Mouse (Mus musculus): ENCODE measurements around the gene Scoc.
"Not testable (repeated sequence)": the region's sequence is repeated elsewhere in the genome, so short reads cannot be mapped to it uniquely, and the experiment has no call there.

Scoc gene

DNA sequence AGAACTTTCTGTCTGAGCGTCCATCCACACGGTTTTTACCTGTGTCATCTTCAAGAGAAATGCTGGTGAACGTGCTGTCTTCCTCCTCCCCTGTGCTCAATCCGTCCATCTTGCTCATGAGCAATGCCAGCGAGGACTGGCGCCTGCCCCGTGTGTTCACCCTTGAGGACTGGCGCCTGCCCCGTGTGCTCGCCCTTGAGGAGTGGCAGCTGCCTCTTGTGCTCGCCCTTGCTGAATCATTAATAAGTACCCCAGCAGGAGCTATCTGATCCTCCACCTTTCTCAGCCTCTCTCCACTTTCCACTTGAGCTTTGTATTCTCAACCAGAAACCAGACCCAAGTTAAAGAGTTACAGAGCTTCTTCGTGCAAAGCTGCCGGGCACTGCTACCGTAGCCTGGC lies at the start of gene Scoc:
Gene Scoc, minus strand, starts transcription at position 170 of the 400 bp plus-strand sequence.
- no peak for DNase-seq (ENCODE audit: low spot score)

DNA sequence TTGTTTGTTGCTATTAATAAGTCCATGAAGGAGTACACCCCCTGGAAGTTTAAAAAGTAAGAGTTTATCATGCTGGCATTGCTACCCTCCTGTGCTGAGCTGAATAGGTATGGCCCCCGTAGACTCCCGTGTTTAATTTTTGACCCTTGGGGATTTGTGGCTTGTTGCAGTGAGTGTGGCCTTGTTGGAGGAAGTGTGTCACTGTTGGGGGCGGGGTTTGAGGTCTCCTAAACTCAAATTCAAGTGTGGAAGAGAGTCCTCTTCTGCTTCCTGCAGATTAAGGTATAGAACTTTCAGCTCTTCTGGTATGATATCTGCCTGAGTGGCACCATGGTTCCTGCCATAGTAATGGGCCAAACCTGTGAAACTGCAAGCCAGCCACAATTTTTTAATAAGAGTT lies 1.4 kb upstream of the Scoc start:
- DNase-seq (ENCODE audit: low spot score) = no peak

DNA sequence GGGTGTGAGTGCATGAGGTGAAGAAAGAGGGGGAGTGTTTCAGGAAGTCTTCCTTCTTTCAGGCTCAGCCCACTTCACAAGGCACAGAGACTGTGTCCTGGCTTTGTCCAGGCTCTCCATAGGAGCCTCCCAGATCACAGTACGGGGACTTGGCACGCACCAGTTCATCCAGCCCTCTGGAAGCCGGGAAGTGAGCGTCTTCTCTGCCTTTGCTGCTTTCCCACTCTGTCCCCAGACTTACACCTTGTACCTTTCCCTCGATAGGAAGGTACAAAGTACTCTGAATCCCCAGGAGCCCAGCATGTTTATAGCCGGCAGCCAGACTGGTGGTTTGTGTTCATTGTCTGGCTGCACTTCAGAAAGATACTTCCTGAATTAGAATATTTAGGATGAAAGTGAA lies 1.1 kb downstream of the Scoc start:
- DNase-seq (ENCODE audit: low spot score) = no peak

DNA sequence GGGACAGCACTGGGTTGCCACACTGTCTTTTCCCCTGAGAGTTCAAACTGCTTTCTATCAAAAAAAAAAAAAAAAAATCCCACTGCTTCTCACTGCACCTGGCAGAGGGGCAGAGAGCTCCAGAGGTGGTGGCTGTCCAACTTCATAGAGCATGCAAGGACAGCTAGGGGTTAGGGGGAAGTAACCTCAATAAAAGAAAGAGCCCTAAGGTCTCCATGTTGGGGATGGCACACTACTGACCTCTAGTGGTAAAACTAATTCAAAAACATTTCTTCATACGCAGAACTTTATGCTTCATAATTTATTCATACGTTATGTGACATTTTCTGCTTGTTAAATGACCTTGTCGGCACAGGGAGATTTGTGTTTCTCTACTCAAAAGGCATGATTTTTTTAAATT lies 7.1 kb downstream of the Scoc start:
- DNase-seq (ENCODE audit: low spot score) = peak; percentile 28

DNA sequence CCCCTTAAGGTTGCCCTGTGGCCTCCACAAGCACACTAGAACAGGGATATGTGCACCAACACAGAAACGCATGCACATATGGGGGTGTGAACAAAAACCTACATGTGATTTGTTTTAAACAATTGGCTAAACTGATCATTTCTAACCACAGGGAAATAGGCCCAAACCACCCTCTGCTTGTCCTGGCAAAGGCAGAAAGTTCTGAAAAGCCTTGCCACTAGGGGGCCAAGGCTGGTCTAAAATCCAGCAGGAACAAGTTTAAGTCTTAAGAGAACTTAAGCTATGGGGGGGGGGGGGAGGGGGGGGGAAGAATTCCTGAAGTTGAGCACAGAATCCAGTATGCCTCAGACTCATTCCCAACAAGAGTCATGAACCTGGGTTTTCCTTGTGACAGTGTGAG lies 8.2 kb downstream of the Scoc start:
- DNase-seq (ENCODE audit: low spot score) = no peak

DNA sequence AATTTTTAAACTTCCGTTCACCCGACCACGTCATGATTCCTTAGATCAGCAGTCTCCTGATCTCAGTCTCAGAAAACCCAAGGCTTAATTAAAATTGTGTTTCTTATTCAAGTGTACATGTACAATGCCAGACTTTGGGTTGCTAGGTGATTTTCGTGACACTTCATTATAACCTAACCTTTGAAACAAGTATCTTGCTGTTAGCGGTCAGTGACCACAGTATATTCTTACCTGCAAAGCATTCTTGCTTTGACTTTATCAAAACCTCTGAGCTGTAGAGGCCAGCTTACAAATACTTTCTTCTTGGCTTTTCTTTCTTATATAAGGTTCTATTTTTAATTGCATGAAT lies 15.2 kb downstream of the Scoc start:
- DNase-seq (ENCODE audit: low spot score) = no peak

DNA sequence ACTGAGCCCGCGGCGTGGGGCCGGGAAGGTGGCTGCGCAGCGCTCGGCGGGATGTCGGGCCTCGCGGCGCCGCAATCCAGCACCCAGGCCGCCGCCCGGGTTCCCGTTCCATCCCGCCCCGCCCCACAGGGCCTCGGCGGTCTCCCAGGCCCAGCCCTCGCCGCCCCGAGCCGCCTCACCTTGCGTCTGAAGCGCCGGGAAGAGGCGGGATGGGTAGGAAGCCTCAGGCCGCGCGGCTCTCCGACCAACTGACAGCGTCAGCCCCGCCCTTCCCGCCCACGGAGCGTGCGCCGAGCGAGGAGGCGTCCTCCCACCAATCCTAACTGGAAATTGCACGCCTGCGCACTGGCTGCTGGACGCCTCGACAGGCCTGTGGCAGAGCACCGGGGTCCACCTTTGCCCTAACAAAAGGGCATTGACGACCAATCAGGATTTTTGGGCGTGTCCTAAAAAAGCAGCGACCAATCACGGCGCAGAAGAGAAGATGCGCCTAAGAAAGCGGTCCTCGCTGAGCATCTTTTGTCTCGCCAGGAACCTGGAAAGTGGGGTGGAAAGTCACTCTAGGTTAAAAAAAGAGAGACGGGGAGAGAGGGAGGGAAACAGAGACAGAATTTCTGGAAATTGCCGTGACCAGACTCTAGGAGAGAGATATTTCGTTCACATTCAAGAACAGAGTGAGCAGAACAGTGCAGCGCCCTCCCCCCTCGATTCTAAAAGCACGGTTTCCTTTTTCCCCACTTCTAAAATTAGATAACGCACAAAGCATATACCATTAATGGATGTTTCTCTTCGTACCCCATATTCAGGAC lies 15.7 kb downstream of the Scoc start:
- DNase-seq (ENCODE audit: low spot score) = peak; percentile 98

DNA sequence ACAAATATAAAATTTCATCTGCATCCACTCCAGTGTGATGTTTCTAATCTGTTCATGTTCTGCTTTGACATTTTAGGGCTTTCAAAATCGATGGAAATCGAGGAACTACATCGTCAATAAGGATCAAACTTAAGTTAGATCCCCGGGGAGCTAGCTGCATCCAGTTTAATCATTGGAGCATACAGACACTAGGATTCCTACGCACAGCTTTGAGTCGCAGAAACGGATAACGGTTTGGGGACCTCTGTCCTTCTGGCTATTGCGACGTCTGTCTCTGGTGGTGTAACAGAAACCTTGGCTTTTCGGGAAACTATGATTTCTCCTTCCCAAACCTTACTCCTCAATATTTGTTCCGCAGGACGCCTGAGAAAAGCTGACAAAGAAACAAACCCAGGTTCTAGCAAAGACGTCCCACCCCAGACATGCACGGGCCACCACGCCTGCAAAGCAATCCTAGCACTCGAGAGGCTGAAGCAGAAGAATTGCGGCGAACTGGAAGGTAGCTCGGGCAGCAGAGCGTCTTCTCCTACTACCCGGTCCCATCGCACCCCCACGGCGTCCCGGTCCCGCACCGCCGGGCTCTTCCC lies 16.4 kb downstream of the Scoc start:
- no peak for DNase-seq (ENCODE audit: low spot score)

DNA sequence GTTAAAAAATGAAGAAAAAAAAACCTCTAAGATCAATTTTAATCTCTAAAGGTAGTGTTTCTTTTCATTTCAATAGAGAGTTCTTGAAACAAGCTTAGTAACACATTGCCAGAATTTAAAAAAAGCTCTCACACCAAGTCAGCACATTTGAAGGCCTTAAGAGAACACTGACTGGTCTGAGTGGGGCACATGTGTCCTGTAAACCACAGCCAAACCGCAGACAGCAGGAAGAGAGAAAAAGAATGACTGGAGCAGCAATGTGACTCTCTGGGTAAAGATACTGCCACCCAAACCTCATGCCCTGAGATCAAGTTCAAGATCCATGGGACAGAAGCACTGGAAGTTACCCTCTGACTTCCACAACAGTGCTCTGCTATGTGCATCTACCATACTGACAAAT lies 21.1 kb downstream of the Scoc start:
- no peak for DNase-seq (ENCODE audit: low spot score)

DNA sequence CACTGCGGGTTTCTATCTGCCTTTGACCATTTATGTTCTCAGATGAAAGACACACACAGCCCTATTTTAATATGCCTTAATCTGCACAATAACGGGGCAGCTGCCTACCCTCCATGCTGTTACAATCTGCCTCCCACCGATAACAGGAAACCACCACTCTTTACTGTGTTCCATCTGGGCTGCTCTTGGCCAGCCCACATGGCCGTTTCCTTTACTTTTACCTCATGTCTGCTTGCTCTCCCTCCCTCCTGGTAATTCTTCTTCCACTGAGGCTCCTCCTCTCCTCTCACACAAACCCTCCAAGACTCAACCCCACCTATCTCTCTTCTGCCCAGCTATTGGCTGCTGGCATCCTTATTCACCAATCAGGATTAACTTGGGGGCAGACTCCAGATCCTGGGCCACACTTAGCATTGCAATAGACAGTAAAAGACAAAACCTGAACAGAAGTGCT lies 29.1 kb downstream of the Scoc start:
- no peak for DNase-seq (ENCODE audit: low spot score)

DNA sequence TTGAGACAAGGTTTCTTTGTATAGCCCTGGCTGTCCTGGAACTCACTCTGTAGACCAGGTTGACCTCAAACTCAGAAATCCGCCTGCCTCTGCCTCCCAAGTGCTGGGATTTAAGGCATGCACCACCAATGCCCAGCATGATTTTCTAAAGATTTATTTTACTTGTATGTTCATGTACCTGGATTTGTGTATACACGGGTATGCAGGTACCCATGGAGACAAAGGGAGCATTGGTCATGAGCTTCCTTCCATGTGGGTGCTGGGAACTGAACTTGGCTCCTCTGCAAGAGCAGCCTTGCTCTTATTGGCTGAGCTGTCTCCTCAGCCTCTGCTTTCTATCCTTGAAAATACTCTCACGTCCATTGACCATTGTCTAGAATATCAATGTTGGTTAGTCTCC lies 29.6 kb downstream of the Scoc start:
- DNase-seq (ENCODE audit: low spot score) = not testable (repeated sequence)

DNA sequence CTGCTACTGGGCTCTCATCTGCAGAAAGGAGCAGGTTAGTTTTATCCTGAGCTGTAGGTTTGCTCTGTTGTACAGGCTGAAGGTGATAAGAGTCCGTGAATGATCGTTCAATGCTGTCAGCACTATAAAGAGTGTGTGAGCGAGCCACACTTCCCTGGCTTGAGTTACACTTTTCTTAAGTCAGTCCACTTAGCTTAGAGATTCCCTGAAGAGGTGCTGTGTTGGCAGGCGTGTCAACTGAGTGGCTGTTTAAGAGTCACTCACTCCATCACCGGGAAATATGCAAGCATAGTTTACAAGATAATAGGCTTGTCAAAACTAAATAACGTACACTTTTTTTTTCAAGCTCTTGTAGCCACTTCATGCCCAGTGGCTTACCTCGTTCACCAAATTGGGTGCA lies 31.2 kb downstream of the Scoc start:
- DNase-seq (ENCODE audit: low spot score) = peak; percentile 9

DNA sequence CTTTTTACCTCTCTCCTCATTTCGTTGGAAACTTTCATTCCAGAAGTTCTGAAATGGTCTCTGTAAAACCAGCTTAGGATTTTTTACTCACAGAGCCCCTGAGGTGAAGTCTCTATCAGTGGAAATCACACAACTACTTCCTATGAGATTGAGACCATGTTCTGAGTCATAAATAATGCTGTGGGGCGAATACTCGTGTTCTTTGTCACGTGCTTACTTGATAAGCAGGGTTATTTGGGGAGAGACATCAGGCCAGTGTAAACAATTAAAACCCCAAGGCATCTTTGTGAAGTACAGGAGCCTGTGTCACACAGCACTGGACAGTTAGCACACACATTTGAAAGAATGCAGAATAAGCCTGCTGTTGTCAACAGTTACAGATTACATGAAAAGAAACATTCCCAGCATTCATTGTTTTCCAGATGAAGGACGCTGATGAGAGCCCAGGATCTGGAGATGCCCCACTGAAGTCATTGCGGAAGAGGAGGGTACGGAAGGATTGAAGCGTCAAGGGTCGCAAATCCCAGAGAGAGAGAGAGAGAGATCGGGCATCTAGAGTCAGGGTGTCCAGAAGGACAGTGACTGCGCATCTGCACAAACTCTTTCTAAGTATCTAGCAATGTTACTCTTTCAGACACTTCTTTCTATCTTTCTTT lies 32.0 kb downstream of the Scoc start:
- DNase-seq (ENCODE audit: low spot score) = no peak

DNA sequence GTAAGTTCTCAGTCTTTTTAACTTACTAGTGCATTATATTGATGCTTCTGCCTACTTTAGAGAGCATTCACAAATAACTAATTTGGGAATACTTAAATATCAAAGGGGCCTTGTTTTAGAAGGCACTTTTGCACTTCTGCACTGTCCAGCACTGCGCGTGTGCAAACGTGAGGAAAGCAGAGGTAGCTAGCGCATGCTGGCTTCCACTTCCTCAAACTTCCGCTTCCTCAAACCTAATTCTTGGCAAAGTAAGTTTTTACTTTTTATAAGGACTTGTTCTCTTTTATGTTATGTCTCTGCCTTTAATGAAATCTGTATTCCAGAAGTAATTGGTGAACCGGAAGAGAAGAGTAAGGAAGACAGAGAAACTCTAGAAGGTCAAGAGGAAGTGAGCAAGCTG lies 33.0 kb downstream of the Scoc start:
- DNase-seq (ENCODE audit: low spot score) = no peak

DNA sequence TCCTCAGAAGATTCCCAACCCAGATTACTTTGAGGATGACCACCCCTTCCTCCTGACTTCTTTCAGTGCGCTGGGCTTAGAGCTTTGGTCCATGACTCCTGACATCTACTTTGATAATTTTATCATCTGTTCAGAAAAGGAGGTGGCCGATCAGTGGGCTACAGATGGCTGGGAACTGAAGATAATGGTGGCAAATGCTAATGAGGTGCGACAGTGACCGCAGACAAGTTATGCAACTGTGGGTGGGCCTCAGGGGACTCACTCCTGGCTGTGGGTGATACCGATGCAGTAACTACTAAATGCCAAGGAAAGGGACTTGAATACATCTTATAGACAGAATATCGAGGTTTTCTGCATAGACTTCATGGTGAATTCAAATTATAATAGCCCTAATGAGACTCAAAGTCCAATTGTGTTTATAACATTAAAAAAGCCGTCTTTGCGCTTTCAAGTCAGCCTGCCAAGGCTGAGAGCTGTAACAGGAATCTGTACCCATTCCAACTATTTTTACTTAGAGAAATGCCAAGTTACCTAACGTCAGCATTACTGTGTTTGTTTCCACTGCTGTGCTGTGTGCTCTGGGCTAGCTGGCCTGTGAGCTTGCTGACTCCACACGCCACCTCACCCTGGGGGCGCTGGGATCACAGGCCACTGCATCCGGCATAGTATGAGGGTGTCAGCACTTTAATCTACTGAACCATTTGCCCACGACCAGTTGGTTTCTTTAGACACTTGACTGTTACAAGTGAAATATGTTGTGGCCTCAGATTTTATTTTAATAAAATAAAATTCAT lies 35.0 kb downstream of the Scoc start:
- peak; percentile 14 for DNase-seq (ENCODE audit: low spot score)

DNA sequence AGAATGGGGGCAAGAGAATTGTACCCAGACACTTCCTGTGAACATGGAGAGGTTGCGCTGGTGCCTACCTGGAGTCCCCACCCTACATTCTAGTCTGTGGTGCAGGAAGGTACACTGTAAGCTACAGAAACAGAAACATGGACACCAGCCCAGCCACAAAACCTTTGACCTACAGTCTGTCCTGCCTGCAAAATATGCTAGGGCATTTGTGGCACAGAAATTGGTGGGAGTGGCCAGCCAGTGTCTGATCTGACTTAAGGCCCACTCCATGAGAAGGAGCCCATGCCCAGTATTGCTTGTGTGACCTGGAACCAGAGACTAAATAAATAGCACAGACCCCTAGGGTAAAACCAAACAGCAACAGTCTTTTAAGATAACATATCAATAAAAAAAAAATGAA lies 36.8 kb downstream of the Scoc start:
- no peak for DNase-seq (ENCODE audit: low spot score)

DNA sequence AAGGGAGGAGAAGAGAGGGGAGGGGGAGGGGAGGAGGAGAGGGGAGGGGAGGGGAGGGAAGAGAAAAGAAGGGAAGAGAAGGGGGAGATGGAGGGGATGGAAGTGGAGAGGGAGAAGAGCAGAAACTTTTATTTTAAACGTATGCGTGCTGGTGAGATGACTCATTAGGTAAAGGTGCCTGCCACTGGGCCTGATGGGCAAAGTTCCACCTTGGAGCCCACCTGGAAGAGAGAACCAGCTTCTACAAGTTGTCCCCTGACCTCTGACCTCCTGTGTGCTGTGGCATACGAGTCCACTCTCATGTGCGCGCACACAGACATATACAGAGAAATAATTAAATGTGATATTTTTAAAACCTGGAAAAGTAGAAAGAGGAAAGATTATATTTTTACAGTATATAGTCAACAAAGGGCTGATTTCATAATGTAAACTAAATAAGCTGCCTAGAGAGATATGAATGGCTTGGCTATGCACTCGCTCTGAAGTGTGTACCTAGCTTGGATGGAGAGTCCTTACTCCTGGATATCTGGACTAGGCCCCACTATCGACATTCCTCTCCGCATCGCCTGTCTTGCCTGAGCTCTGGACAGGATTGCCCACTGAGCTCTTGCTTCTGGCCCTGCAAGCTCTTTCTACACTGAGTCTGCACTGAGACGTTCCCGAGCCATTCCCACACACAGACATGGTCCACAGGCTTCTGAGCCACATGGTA lies 39.2 kb downstream of the Scoc start:
- peak; percentile 45 for DNase-seq (ENCODE audit: low spot score)

DNA sequence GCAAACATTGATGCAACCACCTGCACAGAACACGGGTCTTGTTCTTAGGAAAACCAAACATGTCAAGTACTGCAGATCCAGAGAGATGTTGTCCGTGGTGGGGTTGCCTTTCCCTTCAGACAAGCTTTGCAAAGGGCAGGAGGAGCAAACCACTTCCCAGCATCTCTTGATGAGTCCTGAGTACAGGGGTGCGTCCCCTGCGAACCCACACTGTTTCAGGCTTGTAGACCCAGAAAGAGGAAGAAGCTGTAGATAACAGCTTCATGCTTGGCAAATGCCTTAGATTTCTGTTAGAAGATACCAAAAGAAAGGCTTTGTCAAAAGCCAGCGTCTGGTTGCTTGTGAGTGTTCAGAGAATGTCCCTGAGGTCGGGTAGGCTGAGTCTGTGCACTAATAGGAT lies 40.2 kb downstream of the Scoc start:
- DNase-seq (ENCODE audit: low spot score) = no peak

DNA sequence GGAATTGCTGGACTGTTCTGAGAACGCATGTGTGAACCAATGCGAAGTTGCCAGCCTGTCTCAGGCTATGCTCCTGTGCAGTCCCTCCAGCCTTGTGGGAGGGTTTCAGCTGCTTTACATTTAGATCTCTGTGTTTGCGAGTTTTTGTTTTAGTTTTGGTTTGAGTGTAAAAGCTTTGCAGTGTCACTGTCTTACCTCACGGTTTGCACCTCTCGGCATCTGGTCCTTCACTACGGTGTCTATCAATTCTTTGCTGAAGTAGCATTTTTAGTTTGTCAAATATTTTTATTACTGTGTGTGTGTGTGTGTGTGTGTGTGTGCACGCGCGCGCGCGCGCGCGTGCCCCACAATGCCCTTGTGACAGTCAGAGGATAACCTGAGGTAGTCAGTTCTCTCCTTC lies 41.3 kb downstream of the Scoc start:
- no peak for DNase-seq (ENCODE audit: low spot score)

DNA sequence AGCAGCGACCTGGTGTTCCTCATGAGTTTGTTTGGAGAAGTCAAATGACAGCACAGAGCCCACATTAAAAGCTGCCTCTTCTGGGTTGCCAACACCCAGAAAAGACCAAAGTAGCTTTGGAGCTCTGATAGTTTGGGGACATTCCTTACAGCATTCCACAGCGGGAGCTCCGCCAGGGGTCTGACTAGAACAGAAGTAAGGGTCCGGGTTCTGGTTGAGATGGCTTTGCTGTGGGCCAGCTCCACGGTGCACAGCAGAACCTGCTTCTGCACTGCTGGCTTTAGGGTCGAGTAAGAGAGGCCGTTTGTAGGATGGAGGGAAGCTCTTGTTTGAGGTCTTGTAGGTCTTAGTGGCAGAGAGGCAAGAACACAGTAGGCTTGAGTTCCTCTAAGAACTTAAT lies 49.7 kb downstream of the Scoc start:
- no peak for DNase-seq (ENCODE audit: low spot score)

DNA sequence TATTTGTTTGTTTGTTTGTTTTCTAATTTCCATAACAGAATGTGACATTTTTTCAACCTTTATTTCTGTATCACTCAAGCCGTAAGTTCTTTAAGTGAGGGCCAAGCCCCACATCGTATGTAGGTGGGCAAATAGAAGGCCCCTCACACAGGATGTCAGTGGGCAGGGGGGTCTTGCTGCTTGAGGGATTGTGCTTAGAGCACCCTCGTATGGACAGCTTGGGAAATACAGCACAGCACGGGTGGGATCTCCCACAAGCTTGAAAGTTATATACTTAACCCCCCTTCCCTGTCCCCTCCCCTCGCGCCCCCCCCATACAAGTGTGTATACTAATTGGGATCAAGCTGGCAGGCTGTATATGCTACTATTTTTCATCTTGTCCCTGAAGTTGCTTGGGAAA lies 51.4 kb downstream of the Scoc start:
- DNase-seq (ENCODE audit: low spot score) = no peak

DNA sequence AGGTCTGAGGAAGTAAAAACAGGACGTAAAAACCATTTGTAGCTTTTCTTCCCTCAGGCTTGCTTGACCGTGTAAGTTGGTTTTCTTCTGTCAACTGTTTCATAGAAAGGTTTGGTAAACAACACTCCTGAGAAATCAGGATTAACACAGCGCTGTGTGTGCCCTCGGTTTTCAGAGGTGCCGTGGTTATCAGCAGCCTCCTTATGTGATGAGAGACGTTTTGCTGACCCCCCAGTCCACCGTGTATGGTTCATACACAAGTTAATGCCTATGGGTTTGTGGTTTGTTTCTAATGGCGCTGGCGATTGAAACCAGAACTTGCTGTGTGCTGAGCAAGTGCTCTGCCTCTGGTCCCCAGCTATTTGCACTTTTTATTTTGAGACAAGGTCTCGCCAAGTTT lies 52.6 kb downstream of the Scoc start:
- DNase-seq (ENCODE audit: low spot score) = no peak

Measured in lung, postnatal 25 days (tissue).